Mouse (Mus musculus): ENCODE data around the gene Lrrc29.

Lrrc29 gene

GRCm38 (mm10) chr8:105326141-105326672 is at the start of gene Lrrc29, which contains the start of gene Tmem208:
TSS of gene Lrrc29 (minus strand) at chr8:105326278.
TSS of gene Tmem208 (plus strand) at chr8:105326354.
- DNase-seq (ENCODE audit: low read depth, low spot score): peak; percentile 98

- peak; percentile 65 for DNase-seq (ENCODE audit: low read depth, low spot score)
These were observed 48.5 kb upstream of the Lrrc29 start for GRCm38 (mm10) chr8:105374513-105374966.

- no peak for DNase-seq (ENCODE audit: low read depth, low spot score)
These were observed 47.0 kb upstream of the Lrrc29 start, which contains the start of gene Plekhg4 for GRCm38 (mm10) chr8:105373032-105373431. TSS of gene Plekhg4 (plus strand) at chr8:105373274.

GRCm38 (mm10) chr8:105372473-105372872 is 46.4 kb upstream of the Lrrc29 start:
- no peak for DNase-seq (ENCODE audit: low read depth, low spot score)

- DNase-seq (ENCODE audit: low read depth, low spot score): peak; percentile 47
These were observed 41.0 kb upstream of the Lrrc29 start for GRCm38 (mm10) chr8:105367107-105367506.

GRCm38 (mm10) chr8:105361751-105362702 is 35.9 kb upstream of the Lrrc29 start:
- no peak for DNase-seq (ENCODE audit: low read depth, low spot score)

- no peak for DNase-seq (ENCODE audit: low read depth, low spot score)
These were observed 33.6 kb upstream of the Lrrc29 start for GRCm38 (mm10) chr8:105359646-105360045.

GRCm38 (mm10) chr8:105359208-105359607 is 33.1 kb upstream of the Lrrc29 start:
- DNase-seq (ENCODE audit: low read depth, low spot score): no peak

GRCm38 (mm10) chr8:105356681-105357080 is 30.6 kb upstream of the Lrrc29 start:
- DNase-seq (ENCODE audit: low read depth, low spot score): no peak

- peak; percentile 74 for DNase-seq (ENCODE audit: low read depth, low spot score)
These were observed 29.3 kb upstream of the Lrrc29 start for GRCm38 (mm10) chr8:105355179-105356024.

GRCm38 (mm10) chr8:105354549-105354948 is 28.5 kb upstream of the Lrrc29 start:
- DNase-seq (ENCODE audit: low read depth, low spot score): no peak

GRCm38 (mm10) chr8:105353583-105354135 is 27.6 kb upstream of the Lrrc29 start:
- no peak for DNase-seq (ENCODE audit: low read depth, low spot score)

GRCm38 (mm10) chr8:105350186-105350585 is 24.1 kb upstream of the Lrrc29 start:
- DNase-seq (ENCODE audit: low read depth, low spot score): no peak

GRCm38 (mm10) chr8:105349096-105349771 is 23.2 kb upstream of the Lrrc29 start:
- DNase-seq (ENCODE audit: low read depth, low spot score): no peak

GRCm38 (mm10) chr8:105348450-105349095 is 22.5 kb upstream of the Lrrc29 start, which contains the start of gene Slc9a5:
TSS of gene Slc9a5 (plus strand) at chr8:105348843.
- DNase-seq (ENCODE audit: low read depth, low spot score): peak; percentile 92

- DNase-seq (ENCODE audit: low read depth, low spot score): peak; percentile 98
These were observed 21.5 kb upstream of the Lrrc29 start, which contains the start of gene Fhod1 for GRCm38 (mm10) chr8:105347428-105348221. TSS of gene Fhod1 (minus strand) at chr8:105347953.

GRCm38 (mm10) chr8:105346611-105347427 is 20.7 kb upstream of the Lrrc29 start:
- no peak for DNase-seq (ENCODE audit: low read depth, low spot score)

Measured in A20 (cell line).